Mouse (Mus musculus) Muller cell, postnatal 12 days (primary cell): Measurements from ENCODE around the gene Trip11.
A peak's percentile ranks its signal among the peaks of the same experiment; 100 is the strongest.
"Not testable (repeated sequence)": the region's sequence is repeated elsewhere in the genome, so short reads cannot be mapped to it uniquely, and the experiment has no call there.

Experiments
- DNase-seq: peaks from one replicate; pipeline ENCODE4 v3.0.0-alpha.2; 2015; ENCODE audit errors: inconsistent ontology term

Gene Trip11

GRCm38 (mm10) chr12:101912626-101913490 lies at the start of gene Trip11:
TSS of gene Trip11 (minus strand) at chr12:101913267.
- peak; percentile 89 for DNase-seq

DNA sequence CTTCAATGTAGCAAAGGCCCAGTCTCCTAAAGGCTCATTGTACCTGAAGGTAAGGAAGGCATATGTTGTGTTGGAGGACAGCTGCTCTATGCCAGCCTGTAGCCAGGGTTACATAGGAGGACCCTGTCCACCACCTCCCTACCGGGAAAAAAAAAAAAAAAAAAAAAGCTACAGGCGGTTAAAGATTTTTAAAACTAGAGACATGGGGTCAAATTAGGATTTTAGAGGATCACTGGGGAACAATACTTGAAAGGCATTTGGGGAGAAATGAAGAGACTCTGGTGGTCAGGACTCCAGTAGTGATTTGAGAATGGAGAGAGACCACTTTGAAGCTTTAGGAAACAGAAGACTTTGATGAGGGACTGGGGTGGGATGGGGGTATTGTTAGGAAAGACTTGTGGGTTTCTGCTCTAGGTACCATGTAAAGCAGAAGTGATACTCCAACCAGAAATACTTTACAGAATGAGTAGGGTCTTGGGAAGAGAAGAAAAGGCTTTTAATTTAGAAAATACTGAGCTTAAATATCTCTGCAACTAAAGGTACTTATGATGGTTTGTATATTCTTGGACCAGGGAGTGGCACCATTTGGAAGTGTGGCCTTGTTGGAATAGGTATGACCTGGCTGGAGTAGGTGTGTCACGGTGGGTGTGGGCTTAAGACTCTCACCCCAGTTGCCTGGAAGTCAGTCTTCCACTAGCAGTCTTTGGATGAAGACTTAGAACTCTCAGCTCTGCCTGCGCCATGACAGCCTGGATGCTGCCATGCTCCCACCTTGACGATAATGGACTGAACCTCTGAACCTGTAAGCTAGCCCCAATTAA lies 46.1 kb upstream of the Trip11 start:
- not testable (repeated sequence) for DNase-seq

GRCm38 (mm10) chr12:101958556-101958955 lies 45.5 kb upstream of the Trip11 start:
- DNase-seq, result no peak

DNA sequence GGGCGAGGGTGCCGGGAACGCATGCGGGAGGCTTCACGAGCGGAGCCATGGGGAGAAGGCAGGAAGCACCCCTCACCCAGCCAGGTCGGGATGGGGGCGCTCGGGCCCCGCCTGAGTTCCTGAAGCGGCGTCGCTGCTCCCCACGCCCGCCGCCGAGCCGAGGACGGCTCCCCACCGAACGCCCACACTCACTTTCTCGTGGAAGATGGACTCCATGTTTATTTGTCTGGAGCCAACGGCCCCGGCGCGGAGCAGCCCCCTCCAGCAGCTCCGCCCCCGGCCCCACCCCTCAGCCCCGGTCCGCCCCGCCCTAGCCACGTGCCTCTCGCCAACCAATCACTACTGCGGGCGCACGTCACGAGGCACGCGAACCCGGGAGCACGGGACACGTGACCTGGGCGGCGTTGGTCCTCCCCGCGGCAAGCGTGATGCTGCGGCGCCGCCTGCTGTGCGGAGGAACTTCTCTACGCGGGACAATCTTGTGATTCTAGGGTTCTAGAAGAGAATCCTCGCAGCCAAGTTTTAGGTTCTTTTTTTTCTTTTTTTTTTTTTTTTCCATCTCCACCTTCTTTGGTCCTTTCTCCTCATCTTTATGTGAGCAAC lies 45.0 kb upstream of the Trip11 start, which contains the start of gene Atxn3:
TSS of gene Atxn3 (minus strand) at position 305 of the 603 bp plus-strand sequence.
- peak; percentile 97 for DNase-seq

DNA sequence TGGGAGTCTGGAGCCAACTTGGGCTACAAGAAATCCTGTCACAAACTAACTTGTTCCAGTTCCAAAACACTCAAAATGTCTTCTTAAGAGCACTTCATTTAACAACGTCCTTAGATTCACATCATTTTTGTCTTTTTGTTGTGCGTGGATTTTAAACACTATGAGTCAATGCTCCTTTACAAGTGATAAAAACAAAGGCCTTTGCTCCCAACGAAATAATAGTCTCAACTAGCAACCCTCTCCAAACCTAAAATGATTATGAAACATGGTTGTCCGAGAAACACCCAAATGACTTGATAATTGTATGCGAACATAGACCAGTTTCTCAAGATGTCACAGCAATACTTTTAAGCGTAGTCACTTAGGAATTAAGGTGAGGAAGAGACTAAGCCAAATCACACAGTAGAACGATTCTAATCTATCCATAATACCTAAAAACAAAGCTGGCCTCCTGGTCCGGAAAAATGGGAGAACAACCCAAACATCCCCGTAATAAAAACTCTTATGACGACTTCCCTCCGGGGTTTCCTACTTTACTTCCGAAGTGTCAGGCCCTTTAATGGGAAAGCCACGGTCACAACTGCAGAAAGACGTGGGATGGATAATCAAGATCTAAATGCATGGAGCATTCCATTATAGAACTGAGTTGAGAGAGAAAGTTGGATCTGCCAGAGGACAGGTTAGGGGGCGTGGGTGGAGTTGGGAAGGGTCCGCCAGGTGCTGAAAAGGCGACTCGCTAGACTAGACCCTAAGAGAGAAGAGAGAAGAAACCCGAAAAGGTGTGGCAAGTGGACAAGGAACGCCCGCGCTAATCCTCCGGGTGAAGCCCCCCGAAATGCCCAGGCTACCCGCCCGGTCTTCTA lies 44.2 kb upstream of the Trip11 start:
- DNase-seq, result peak; percentile 22

DNA sequence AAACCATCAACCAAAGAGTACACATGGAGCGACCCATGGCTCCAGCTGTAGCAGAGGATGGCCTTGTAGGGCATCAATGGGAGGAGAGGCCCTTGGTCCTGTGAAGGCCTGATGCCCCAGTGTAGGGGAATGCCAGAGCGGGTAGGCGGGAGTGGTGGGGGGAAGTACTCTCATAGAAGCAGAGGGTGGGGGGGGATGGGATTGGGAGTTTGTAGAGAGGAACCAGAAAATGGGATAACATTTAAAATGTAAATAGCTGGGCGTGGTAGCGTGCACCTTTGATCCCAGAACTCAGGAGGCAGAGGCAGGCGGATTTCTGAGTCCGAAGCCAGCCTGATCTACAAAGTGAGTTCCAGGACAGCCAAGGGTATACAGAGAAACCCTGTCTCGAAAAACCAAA lies 42.8 kb upstream of the Trip11 start:
- not testable (repeated sequence) for DNase-seq

- no peak for DNase-seq
These were observed 35.7 kb upstream of the Trip11 start for GRCm38 (mm10) chr12:101948801-101949200.

GRCm38 (mm10) chr12:101947986-101948385 lies 34.9 kb upstream of the Trip11 start:
- no peak for DNase-seq

GRCm38 (mm10) chr12:101937572-101937971 lies 24.5 kb upstream of the Trip11 start:
- no peak for DNase-seq

GRCm38 (mm10) chr12:101935223-101935622 lies 22.2 kb upstream of the Trip11 start:
- DNase-seq, result no peak

GRCm38 (mm10) chr12:101928423-101928822 lies 15.4 kb upstream of the Trip11 start:
- DNase-seq, result no peak

DNA sequence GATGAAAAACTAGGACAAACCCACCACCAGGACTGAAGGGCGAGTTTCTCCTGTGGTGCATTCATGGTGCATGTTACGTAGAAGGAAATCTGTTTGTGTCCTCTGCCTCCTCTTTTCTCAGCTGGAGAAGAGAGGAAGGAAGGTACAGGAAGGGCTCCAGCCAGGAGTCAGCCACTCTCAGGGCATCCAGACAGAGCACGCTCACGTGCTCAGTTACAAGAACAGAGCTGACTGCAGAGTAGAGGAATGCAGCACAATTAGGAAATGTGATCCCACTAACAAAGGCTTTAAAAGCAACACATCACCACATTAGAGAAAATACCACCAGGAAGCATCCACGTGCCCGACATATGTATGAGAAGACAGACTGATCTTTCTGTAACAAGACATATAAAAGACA lies 9.2 kb upstream of the Trip11 start:
- DNase-seq, result no peak

DNA sequence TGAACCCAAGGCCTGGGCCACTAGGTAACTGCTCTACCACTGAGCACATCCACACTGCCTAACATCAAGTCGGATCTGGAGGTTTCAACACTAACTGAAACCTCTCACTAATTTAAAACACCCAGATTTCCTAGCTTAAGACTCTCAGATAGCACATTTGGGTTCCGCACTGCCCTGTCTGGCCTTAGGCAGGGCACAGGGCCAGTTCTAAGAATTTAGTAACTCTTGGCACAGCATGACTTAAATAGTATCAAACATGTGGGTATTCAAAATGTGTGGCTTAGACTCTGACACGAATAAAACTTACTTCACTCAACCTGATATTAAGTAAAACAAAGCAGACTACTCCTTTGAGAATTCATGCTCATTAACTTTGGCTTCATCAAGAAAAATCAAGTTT lies 6.8 kb upstream of the Trip11 start:
- DNase-seq, result no peak

- DNase-seq, result no peak
These were observed 4.1 kb upstream of the Trip11 start for GRCm38 (mm10) chr12:101917165-101917564.

DNA sequence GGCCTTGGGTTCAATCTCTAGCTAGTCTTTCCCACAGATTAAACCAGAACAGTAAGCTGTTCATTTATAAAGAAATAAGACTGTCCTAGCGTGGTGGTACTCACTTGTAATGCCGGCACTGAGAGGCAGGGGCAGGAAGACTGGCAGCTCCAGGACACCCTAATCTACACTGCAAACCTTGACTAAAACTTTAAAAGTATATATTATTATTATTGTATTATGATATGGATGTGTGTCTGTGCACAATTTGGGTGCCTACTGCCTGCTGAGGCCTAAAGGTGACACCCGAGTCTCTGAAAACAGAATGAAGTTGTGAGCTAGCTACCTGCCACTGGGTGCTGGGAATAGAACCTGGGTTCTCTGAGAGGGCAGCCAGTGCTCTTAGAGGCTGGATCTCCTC lies 1.7 kb downstream of the Trip11 start:
- DNase-seq, result no peak

GRCm38 (mm10) chr12:101910360-101910759 lies 2.7 kb downstream of the Trip11 start:
- no peak for DNase-seq

GRCm38 (mm10) chr12:101905817-101906216 lies 7.2 kb downstream of the Trip11 start:
- DNase-seq, result no peak

DNA sequence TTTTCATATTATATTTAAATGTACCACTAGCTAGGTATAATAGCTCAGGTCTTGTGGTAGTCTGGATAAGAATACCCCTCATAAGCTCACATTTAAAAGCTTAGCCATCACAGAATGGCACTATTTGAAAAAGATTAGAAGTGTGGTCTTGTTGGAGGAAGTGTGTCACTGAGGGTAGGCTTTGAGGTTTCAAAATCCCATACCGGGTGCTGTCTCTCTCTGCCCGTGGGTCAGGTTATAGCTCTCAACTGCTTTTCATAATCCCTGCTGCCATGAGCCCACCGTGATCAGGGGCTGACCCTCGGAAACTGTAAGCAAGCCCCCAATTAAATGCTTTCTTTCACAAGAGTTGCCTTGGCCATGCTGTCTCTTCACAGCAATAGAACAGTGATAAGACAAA lies 8.2 kb downstream of the Trip11 start:
- no peak for DNase-seq

- DNase-seq, result no peak
These were observed 8.9 kb downstream of the Trip11 start for GRCm38 (mm10) chr12:101904170-101904569.

DNA sequence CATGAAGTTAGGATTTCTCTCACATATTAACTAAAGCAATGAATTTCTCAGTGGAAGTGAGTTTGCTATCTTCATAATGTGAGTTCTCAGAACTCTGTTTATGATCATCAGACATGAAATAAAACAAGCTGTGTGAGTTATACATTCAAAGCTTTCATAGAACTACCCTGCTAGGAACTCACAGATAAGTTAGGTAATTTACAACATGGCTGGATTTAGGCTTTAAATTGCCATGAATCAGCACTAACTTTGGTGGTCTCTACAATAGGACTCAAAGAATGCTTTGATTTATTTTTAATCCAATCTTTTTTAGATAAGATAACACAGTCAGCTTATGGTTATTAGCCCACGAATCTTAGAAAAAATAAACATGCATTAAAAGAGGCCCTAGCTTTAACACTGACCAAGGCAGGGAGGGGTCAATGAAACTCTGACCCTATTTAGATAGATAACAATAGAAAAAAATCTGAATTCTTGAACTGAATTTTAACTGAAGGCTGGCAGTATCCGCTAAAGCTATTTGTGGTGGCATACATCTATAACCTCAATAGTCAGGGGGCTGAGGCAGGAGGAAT lies 13.3 kb downstream of the Trip11 start:
- no peak for DNase-seq

DNA sequence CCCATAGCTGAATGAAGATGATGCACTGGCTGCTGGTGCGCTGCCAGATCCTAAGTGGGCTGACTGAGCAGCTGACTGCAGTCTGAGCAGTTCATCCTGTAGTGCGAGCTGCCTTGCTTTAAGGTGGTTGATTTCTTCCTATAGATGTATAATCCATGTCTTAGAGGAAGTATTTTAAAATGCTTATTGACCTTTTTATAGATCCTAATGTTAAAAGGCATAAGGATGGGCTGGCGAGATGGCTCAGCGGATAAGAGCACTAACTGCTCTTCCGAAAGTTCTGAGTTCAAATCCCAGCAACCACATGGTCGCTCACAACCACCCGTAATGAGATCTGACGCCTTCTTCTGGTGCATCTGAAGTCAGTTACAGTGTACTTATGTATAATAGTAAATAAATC lies 14.1 kb downstream of the Trip11 start:
- DNase-seq, result no peak
